25 mouse cellular contexts compared by ENCODE assay signal in the genomic region with DNA sequence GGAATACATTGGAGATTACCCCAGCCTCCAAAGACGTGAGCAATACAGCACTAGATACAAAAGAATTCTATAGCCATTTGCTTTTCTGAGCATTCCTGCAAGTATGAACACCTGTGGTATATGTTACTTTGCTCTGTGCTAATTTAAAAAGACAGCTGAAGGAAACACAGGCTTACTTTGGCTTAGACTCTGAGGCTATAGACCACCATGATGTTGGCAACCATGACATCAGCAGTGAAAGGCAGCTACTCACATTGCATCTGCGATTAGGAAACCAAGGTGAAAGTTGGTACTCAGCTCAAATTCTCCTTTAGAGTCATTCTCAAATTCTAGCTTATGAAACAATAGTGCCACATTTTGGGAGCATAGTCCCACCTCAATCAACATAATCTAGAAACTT.
DNase-seq lines count a peak whose midpoint lies in the region; ATAC-seq and TF ChIP-seq lines count a peak whose summit lies in the region.
"Had no signal": no experiment of that assay in that cellular context is flagged by ENCODE, and none has a peak within 500 bp of the region (broad histone marks: within the 10 kb centered on the region; RNA-seq: fewer than 3 reads in every experiment).

No protein-coding gene starts in this region.

- H3K27ac ChIP-seq in limb, embryonic 15.5 days, result peak overlapping the region; percentile 73
- H3K27ac ChIP-seq in limb, embryonic 10.5 days, result no peak overlapping the region
- peak overlapping the region; percentile 90; the same call in 1 of the 2 replicates for H3K27ac ChIP-seq in lung, embryonic 16.5 days (ENCODE audit: low read length)
- H3K27ac ChIP-seq in lung, postnatal 0 days (ENCODE audit: low read length), result no peak overlapping the region
- H3K27ac ChIP-seq in embryonic fibroblast, embryonic 13.5 days (ENCODE audit: insufficient read depth, low read length), result peak overlapping the region; percentile 99
- H3K27ac ChIP-seq: forebrain, embryonic 10.5 days; forebrain, embryonic 13.5 days; hindbrain, embryonic 14.5 days had no signal

- no peak overlapping the region for H3K9ac ChIP-seq in limb, embryonic 15.5 days
- no peak overlapping the region for H3K9ac ChIP-seq in lung, embryonic 16.5 days (ENCODE audit: low read length)
- no peak overlapping the region for H3K9ac ChIP-seq in lung, postnatal 0 days (replicated peaks; ENCODE audit: low read depth)
- H3K9ac ChIP-seq: forebrain, embryonic 13.5 days; heart, embryonic 13.5 days; hindbrain, embryonic 14.5 days had no signal

- no peak for ATAC-seq in limb, embryonic 15.5 days (ENCODE audit: insufficient number of reproducible peaks, low FRiP score, low TSS enrichment, low read depth)
- no peak for ATAC-seq in lung, embryonic 16.5 days (ENCODE audit: low read depth)
- no peak for ATAC-seq in lung, postnatal 0 days
- ATAC-seq: CD4-positive, CD25-positive, alpha-beta regulatory T cell, adult 4 months; forebrain, embryonic 13.5 days; forebrain, embryonic 16.5 days; hindbrain, postnatal 0 days; inflammation-experienced regulatory T-cells, adult 6 months had no signal

- no peak for TF ChIP-seq EP300 in lung, postnatal 0 days (IDR thresholded peaks at IDR 0.05)

- no peak overlapping the region for H3K4me3 ChIP-seq in limb, embryonic 15.5 days
- no peak overlapping the region for H3K4me3 ChIP-seq in limb, embryonic 10.5 days
- H3K4me3 ChIP-seq in lung, embryonic 16.5 days (ENCODE audit: low read length), result no peak overlapping the region
- no peak overlapping the region for H3K4me3 ChIP-seq in lung, postnatal 0 days (ENCODE audit: low read depth, low read length)
- no peak overlapping the region for H3K4me3 ChIP-seq in embryonic fibroblast, embryonic 13.5 days (ENCODE audit: insufficient read depth, low read length)
- H3K4me3 ChIP-seq: forebrain, embryonic 10.5 days; forebrain, embryonic 13.5 days; heart, embryonic 13.5 days had no signal

- 70% methylated on average over 2 of the region's 2 CpGs for WGBS in limb, embryonic 15.5 days
- 89% methylated on average over 2 of the region's 2 CpGs for WGBS in limb, embryonic 10.5 days
- WGBS in lung, embryonic 16.5 days, result 81% methylated on average over 2 of the region's 2 CpGs
- 90% methylated on average over 2 of the region's 2 CpGs for WGBS in lung, postnatal 0 days

- H3K36me3 ChIP-seq in limb, embryonic 15.5 days, result no peaks in the 10 kb centered on the region
- no peaks in the 10 kb centered on the region for H3K36me3 ChIP-seq in limb, embryonic 10.5 days
- H3K36me3 ChIP-seq in lung, embryonic 16.5 days (ENCODE audit: control insufficient read depth, insufficient read depth, low read length), result no peaks in the 10 kb centered on the region
- no peaks in the 10 kb centered on the region for H3K36me3 ChIP-seq in lung, postnatal 0 days (ENCODE audit: insufficient read depth, low read length)
- H3K36me3 ChIP-seq: forebrain, embryonic 10.5 days; heart, embryonic 13.5 days had no signal

- no peak for DNase-seq in limb, embryonic 10.5 days (ENCODE audit: low spot score)
- DNase-seq in lung, postnatal 0 days (ENCODE audit: low spot score), result no peak
- no peak for DNase-seq in right cerebral cortex, postnatal 4 days
- DNase-seq in frontal cortex, adult 2 months (ENCODE audit: extremely low spot score in 1 of 2, low spot score in 1 of 2), result no peak
- DNase-seq: adrenal gland, adult 2 months; adrenal gland, postnatal 14 days; cerebellum, adult 11 months; cerebellum, adult 2 months; cerebellum, adult 9-11 months; cerebellum, postnatal 25 days; gastrocnemius, postnatal 25 days; heart, adult 18-20 months; heart, postnatal 14 days; heart, postnatal 4 days had no signal

- H3K9me3 ChIP-seq in limb, embryonic 15.5 days, result no peaks in the 10 kb centered on the region
- H3K9me3 ChIP-seq in limb, embryonic 10.5 days (replicated peaks), result no peaks in the 10 kb centered on the region
- no peaks in the 10 kb centered on the region for H3K9me3 ChIP-seq in lung, embryonic 16.5 days (ENCODE audit: control insufficient read depth, low read length)
- H3K9me3 ChIP-seq in lung, postnatal 0 days (ENCODE audit: low read length), result no peaks in the 10 kb centered on the region
- H3K9me3 ChIP-seq: forebrain, embryonic 10.5 days; forebrain, embryonic 13.5 days; heart, embryonic 13.5 days had no signal

- H3K27me3 ChIP-seq in limb, embryonic 15.5 days, result no peaks in the 10 kb centered on the region
- no peaks in the 10 kb centered on the region for H3K27me3 ChIP-seq in limb, embryonic 10.5 days (ENCODE audit: low read depth, poor library complexity, severe bottlenecking)
- H3K27me3 ChIP-seq in lung, embryonic 16.5 days (ENCODE audit: control insufficient read depth, insufficient read depth, low read depth, low read length), result no peaks in the 10 kb centered on the region
- no peaks in the 10 kb centered on the region for H3K27me3 ChIP-seq in lung, postnatal 0 days (replicated peaks; ENCODE audit: insufficient read depth, low read length)
- H3K27me3 ChIP-seq: forebrain, embryonic 13.5 days; heart, embryonic 13.5 days had no signal

- H3K4me2 ChIP-seq in limb, embryonic 15.5 days, result no peak overlapping the region
- no peak overlapping the region for H3K4me2 ChIP-seq in lung, embryonic 16.5 days (ENCODE audit: low read depth, low read length)
- H3K4me2 ChIP-seq in lung, postnatal 0 days (replicated peaks; ENCODE audit: low read depth, low read length), result no peak overlapping the region
- H3K4me2 ChIP-seq: forebrain, embryonic 13.5 days; heart, embryonic 13.5 days; hindbrain, embryonic 14.5 days had no signal

- TF ChIP-seq POLR2A in embryonic fibroblast, embryonic 13.5 days (IDR thresholded peaks at IDR 0.05; ENCODE audit: low read depth, low read length), result no peak

- 0 out of 2 replicates have a peak, but pooled peaks cover 10% of the 10 kb centered on the region for H3K4me1 ChIP-seq in limb, embryonic 15.5 days
- H3K4me1 ChIP-seq in limb, embryonic 10.5 days, result no peaks in the 10 kb centered on the region
- peaks cover 15% of the 10 kb centered on the region for H3K4me1 ChIP-seq in lung, embryonic 16.5 days (replicated peaks; ENCODE audit: control insufficient read depth, insufficient read depth, low read length)
- no peaks in the 10 kb centered on the region; the same call in 1 of the 2 replicates for H3K4me1 ChIP-seq in lung, postnatal 0 days (ENCODE audit: insufficient read depth, low read depth, low read length)
- peaks cover 7% of the 10 kb centered on the region; the same call in 1 of the 2 replicates for H3K4me1 ChIP-seq in embryonic fibroblast, embryonic 13.5 days (ENCODE audit: control insufficient read depth, insufficient read depth, low read length)
- H3K4me1 ChIP-seq: forebrain, embryonic 10.5 days had no signal

- TF ChIP-seq CTCF in lung, postnatal 0 days (IDR thresholded peaks at IDR 0.05), result no peak
- TF ChIP-seq CTCF in embryonic fibroblast, embryonic 13.5 days (IDR thresholded peaks at IDR 0.05; ENCODE audit: borderline replicate concordance, insufficient read depth, low read length), result no peak

Comparison
In these comparisons a context has a peak if more than half of its experiments do, and no peak if none do; other contexts are left out.
1. H3K27ac ChIP-seq: peak in limb, embryonic 15.5 days (single experiment), lung, embryonic 16.5 days (single experiment) and embryonic fibroblast, embryonic 13.5 days (single experiment); none in limb, embryonic 10.5 days (single experiment) and lung, postnatal 0 days (single experiment).